Mouse (Mus musculus): ENCODE measurements around the gene Ccdc13. TPM values are rescaled to one million over a fixed set of nuclear protein-coding genes. Genes with fewer than 3 reads are reported as not detected.

Gene Ccdc13
- polyA plus RNA-seq, 1 experiment from 2014 or later: 2.6 TPM

GRCm38 (mm10) chr9:121815183-121815582 is 24.1 kb downstream of the Ccdc13 start:
- 64% methylated on average over 6 of the region's 6 CpGs for WGBS
- DNase-seq (ENCODE audit: low spot score): no peak
- Histone ChIP-seq H3K4me3 (no peak overlapping the region), H3K4me1 (replicated peaks) (peaks cover 24% of the 10 kb centered on the region), H3K27ac (no peak overlapping the region), H3K9me3 (no peaks in the 10 kb centered on the region), H3K27me3 (ENCODE audit: insufficient read depth, poor library complexity, severe bottlenecking) (no peaks in the 10 kb centered on the region), H3K36me3 (no peaks in the 10 kb centered on the region)

- peak overlapping the region; percentile 80 for H3K27ac ChIP-seq
These were observed 29.0 kb downstream of the Ccdc13 start for GRCm38 (mm10) chr9:121810081-121810821.

GRCm38 (mm10) chr9:121808511-121808910 is 30.8 kb downstream of the Ccdc13 start:
- no peaks in the 10 kb centered on the region for H3K9me3 ChIP-seq
- H3K4me1 ChIP-seq (replicated peaks): peaks cover 66% of the 10 kb centered on the region
- no peak for DNase-seq (ENCODE audit: low spot score)
- H3K4me3 ChIP-seq: no peak overlapping the region
- no peaks in the 10 kb centered on the region for H3K36me3 ChIP-seq
- peak overlapping the region; percentile 80 for H3K27ac ChIP-seq
- H3K27me3 ChIP-seq (ENCODE audit: insufficient read depth, poor library complexity, severe bottlenecking): no peaks in the 10 kb centered on the region
- 45% methylated on average over 3 of the region's 3 CpGs for WGBS

More at GRCm38 (mm10) chr9:121810081-121810821, 29.0 kb downstream of the Ccdc13 start:
- DNase-seq (ENCODE audit: low spot score): peak; percentile 41
- peaks cover 67% of the 10 kb centered on the region for H3K4me1 ChIP-seq (replicated peaks)
- H3K27me3 ChIP-seq (ENCODE audit: insufficient read depth, poor library complexity, severe bottlenecking): no peaks in the 10 kb centered on the region
- peak overlapping the region; percentile 7; the same call in 1 of the 2 replicates for H3K4me3 ChIP-seq
- WGBS: 15% methylated on average over 15 of the region's 15 CpGs
- H3K9me3 ChIP-seq: no peaks in the 10 kb centered on the region
- no peaks in the 10 kb centered on the region for H3K36me3 ChIP-seq

GRCm38 (mm10) chr9:121807947-121808346 is 31.3 kb downstream of the Ccdc13 start:
- H3K9me3 ChIP-seq: no peaks in the 10 kb centered on the region
- H3K36me3 ChIP-seq: no peaks in the 10 kb centered on the region
- no peak overlapping the region for H3K4me3 ChIP-seq
- WGBS: 59% methylated on average over 7 of the region's 7 CpGs
- no peak for DNase-seq (ENCODE audit: low spot score)
- peak overlapping the region; percentile 80 for H3K27ac ChIP-seq
- no peaks in the 10 kb centered on the region for H3K27me3 ChIP-seq (ENCODE audit: insufficient read depth, poor library complexity, severe bottlenecking)
- peaks cover 69% of the 10 kb centered on the region for H3K4me1 ChIP-seq (replicated peaks)

- DNase-seq (ENCODE audit: low spot score): no peak
- WGBS: 39% methylated on average over 1 of the region's 1 CpGs
- H3K36me3 ChIP-seq: no peaks in the 10 kb centered on the region
- peaks cover 73% of the 10 kb centered on the region for H3K4me1 ChIP-seq (replicated peaks)
- H3K27me3 ChIP-seq (ENCODE audit: insufficient read depth, poor library complexity, severe bottlenecking): no peaks in the 10 kb centered on the region
- H3K27ac ChIP-seq: peak overlapping the region; percentile 80
- H3K4me3 ChIP-seq: no peak overlapping the region
- H3K9me3 ChIP-seq: no peaks in the 10 kb centered on the region
These were observed 31.7 kb downstream of the Ccdc13 start for GRCm38 (mm10) chr9:121807546-121807945.

GRCm38 (mm10) chr9:121802747-121803146 is 36.5 kb downstream of the Ccdc13 start:
- H3K27me3 ChIP-seq (ENCODE audit: insufficient read depth, poor library complexity, severe bottlenecking): 0 out of 2 replicates have a peak, but pooled peaks cover 5% of the 10 kb centered on the region
- no peaks in the 10 kb centered on the region for H3K36me3 ChIP-seq
- DNase-seq (ENCODE audit: low spot score): no peak
- H3K9me3 ChIP-seq: no peaks in the 10 kb centered on the region
- WGBS: 73% methylated on average over 7 of the region's 7 CpGs
- H3K4me1 ChIP-seq (replicated peaks): peaks cover 67% of the 10 kb centered on the region
- peak overlapping the region; percentile 13; the same call in 1 of the 2 replicates for H3K27ac ChIP-seq
- no peak overlapping the region for H3K4me3 ChIP-seq

- no peaks in the 10 kb centered on the region for H3K36me3 ChIP-seq
- peaks cover 48% of the 10 kb centered on the region for H3K4me1 ChIP-seq (replicated peaks)
- no peak for DNase-seq (ENCODE audit: low spot score)
- H3K27me3 ChIP-seq (ENCODE audit: insufficient read depth, poor library complexity, severe bottlenecking): peaks cover 5% of the 10 kb centered on the region; the same call in 1 of the 2 replicates
- no peak overlapping the region for H3K4me3 ChIP-seq
- 33% methylated on average over 6 of the region's 6 CpGs for WGBS
- H3K27ac ChIP-seq: peak overlapping the region; percentile 50
- no peaks in the 10 kb centered on the region for H3K9me3 ChIP-seq
These were observed 40.3 kb downstream of the Ccdc13 start for GRCm38 (mm10) chr9:121798887-121799520.

GRCm38 (mm10) chr9:121797722-121798121 is 41.5 kb downstream of the Ccdc13 start:
- Histone ChIP-seq H3K27me3 (ENCODE audit: insufficient read depth, poor library complexity, severe bottlenecking) (peaks cover 5% of the 10 kb centered on the region; the same call in 1 of the 2 replicates), H3K4me3 (no peak overlapping the region), H3K27ac (peak overlapping the region; percentile 8; the same call in 1 of the 2 replicates), H3K9me3 (no peaks in the 10 kb centered on the region), H3K36me3 (no peaks in the 10 kb centered on the region), H3K4me1 (replicated peaks) (peaks cover 38% of the 10 kb centered on the region)
- DNase-seq (ENCODE audit: low spot score): no peak
- 19% methylated on average over 12 of the region's 12 CpGs for WGBS

- 81% methylated on average over 1 of the region's 1 CpGs for WGBS
- Histone ChIP-seq H3K27ac (no peak overlapping the region), H3K4me1 (replicated peaks) (peaks cover 38% of the 10 kb centered on the region), H3K9me3 (no peaks in the 10 kb centered on the region), H3K4me3 (no peak overlapping the region), H3K36me3 (no peaks in the 10 kb centered on the region), H3K27me3 (ENCODE audit: insufficient read depth, poor library complexity, severe bottlenecking) (peaks cover 8% of the 10 kb centered on the region)
- DNase-seq (ENCODE audit: low spot score): no peak
These were observed 44.2 kb downstream of the Ccdc13 start for GRCm38 (mm10) chr9:121794972-121795539.

GRCm38 (mm10) chr9:121791757-121792521 is 47.3 kb downstream of the Ccdc13 start, which contains the start of gene Hhatl:
TSS of gene Hhatl (minus strand) at chr9:121792507.
- peaks cover 16% of the 10 kb centered on the region for H3K4me1 ChIP-seq (replicated peaks)
- H3K36me3 ChIP-seq: no peaks in the 10 kb centered on the region
- peaks cover 3% of the 10 kb centered on the region for H3K27me3 ChIP-seq (ENCODE audit: insufficient read depth, poor library complexity, severe bottlenecking)
- no peak within 1 kb of the TSS for H3K27ac ChIP-seq
- no peak for DNase-seq (ENCODE audit: low spot score)
- 48% methylated on average over 24 of the region's 24 CpGs for WGBS
- H3K9me3 ChIP-seq: no peaks in the 10 kb centered on the region
- no peak within 1 kb of the TSS for H3K4me3 ChIP-seq

- 13% methylated on average over 5 of the region's 5 CpGs for WGBS
- no peak overlapping the region for H3K4me3 ChIP-seq
These were observed 48.1 kb downstream of the Ccdc13 start for GRCm38 (mm10) chr9:121791206-121791605.

GRCm38 (mm10) chr9:121786359-121786758 is 52.9 kb downstream of the Ccdc13 start:
- Histone ChIP-seq H3K27ac (no peak overlapping the region), H3K27me3 (ENCODE audit: insufficient read depth, poor library complexity, severe bottlenecking) (no peaks in the 10 kb centered on the region; the same call in 1 of the 2 replicates), H3K9me3 (no peaks in the 10 kb centered on the region), H3K4me3 (no peak overlapping the region), H3K4me1 (replicated peaks) (peaks cover 5% of the 10 kb centered on the region), H3K36me3 (no peaks in the 10 kb centered on the region)
- 80% methylated on average over 2 of the region's 2 CpGs for WGBS
- DNase-seq (ENCODE audit: low spot score): no peak

More at GRCm38 (mm10) chr9:121791206-121791605, 48.1 kb downstream of the Ccdc13 start:
- Histone ChIP-seq H3K36me3 (no peaks in the 10 kb centered on the region), H3K4me1 (replicated peaks) (peaks cover 16% of the 10 kb centered on the region), H3K9me3 (no peaks in the 10 kb centered on the region), H3K27me3 (ENCODE audit: insufficient read depth, poor library complexity, severe bottlenecking) (peaks cover 3% of the 10 kb centered on the region), H3K27ac (no peak overlapping the region)
- DNase-seq (ENCODE audit: low spot score): peak; percentile 65
